Mouse (Mus musculus) kidney, postnatal 10 days (tissue): ENCODE measurements at regions not wholly inside any gene's neighbourhood (a gene's known extent, or its start where the extent isn't known, plus 50 kb on each side); places are given as distances from the start of the nearest gene placed in this dataset.
A peak's percentile ranks its signal among the peaks of the same experiment; 100 is the strongest.

Experiments used
- DNase-seq: peaks from one replicate; pipeline ENCODE4 v3.0.0; 2021; ENCODE audit warnings: mixed read lengths

- no peak for DNase-seq
These were observed 776.9 kb downstream of the Kcnma1 start for GRCm38 (mm10) chr14:23237376-23237775.

- no peak for DNase-seq
These were observed 815.6 kb downstream of the Kcnma1 start for GRCm38 (mm10) chr14:23198676-23199075.

GRCm38 (mm10) chr14:23194569-23195529, 819.4 kb downstream of the Kcnma1 start:
- DNase-seq: no peak

GRCm38 (mm10) chr14:23192566-23192965, 821.7 kb downstream of the Kcnma1 start:
- DNase-seq: no peak

- no peak for DNase-seq
These were observed 828.9 kb downstream of the Kcnma1 start for GRCm38 (mm10) chr14:23185359-23185758.

- no peak for DNase-seq
These were observed 844.9 kb downstream of the Kcnma1 start for GRCm38 (mm10) chr14:23169346-23169745.

- no peak for DNase-seq
These were observed 853.7 kb downstream of the Kcnma1 start for GRCm38 (mm10) chr14:23160567-23160966.

DNA sequence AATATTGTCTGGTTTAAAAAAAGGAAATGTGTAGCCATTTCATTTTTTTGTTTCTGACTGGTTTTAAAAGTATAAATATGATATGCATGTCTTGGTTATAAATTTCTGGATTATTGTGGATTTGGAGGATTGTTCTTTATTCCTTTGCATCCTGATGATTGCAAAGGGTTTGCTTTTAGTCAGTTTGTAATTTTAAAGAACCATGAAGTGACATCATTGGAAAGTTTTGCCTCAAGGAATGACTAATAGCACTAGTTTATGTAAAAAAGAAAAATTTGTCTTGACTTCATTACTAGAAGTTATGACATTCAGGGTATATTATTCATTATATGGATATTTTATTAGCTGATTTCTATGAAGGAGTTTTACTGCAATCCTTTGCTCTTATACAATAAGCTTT, 863.9 kb downstream of the Kcnma1 start:
- DNase-seq: no peak

DNA sequence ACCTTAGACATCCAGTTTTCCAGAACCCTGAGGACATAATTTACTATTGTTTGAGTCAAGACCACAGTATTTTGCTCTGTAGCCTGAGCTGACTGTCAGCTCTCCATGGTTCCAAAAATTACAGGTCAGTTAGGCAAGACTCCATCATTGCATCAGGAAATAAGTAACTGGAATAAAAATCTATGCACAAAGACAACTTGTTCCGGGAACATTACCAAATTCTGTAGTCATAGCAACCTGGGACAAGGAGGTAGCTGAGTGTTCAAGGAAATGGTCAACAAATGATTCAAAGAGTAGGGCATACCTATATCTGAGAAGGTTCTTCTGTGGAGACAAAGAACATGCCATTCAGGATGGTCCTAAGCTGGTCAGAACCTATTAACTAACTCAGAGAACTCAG, 867.3 kb downstream of the Kcnma1 start:
- no peak for DNase-seq

GRCm38 (mm10) chr14:23140385-23140784, 873.9 kb downstream of the Kcnma1 start:
- DNase-seq: no peak

GRCm38 (mm10) chr14:23134723-23135122, 879.6 kb downstream of the Kcnma1 start:
- DNase-seq: no peak

- peak; percentile 42 for DNase-seq
These were observed 882.4 kb downstream of the Kcnma1 start for GRCm38 (mm10) chr14:23131736-23132519.

GRCm38 (mm10) chr14:23115889-23116510, 898.3 kb downstream of the Kcnma1 start:
- no peak for DNase-seq

- DNase-seq: peak; percentile 33
These were observed 899.4 kb downstream of the Kcnma1 start for GRCm38 (mm10) chr14:23114910-23115309.

DNA sequence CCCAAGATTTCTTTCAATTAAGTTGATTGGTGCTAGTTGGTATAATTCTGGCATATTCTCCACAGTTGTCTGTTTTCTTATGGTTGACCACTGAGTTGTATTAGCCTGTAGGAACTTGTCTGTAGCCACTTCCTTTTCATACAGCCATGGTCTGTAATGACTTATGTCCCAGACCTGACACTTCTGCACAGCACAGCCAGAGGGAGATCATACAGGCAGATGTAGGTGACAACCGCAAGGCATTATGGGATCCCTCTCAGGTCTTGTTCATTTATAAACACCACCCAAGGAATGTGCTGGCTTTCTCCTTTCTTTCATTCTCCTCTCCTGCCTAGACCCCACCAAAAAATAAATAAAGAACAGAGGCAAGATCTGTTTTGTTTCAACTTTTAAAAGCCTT, 899.8 kb downstream of the Kcnma1 start:
- DNase-seq: no peak

GRCm38 (mm10) chr14:23112369-23112768, 901.9 kb downstream of the Kcnma1 start:
- DNase-seq: no peak

- DNase-seq: no peak
These were observed 905.7 kb downstream of the Kcnma1 start for GRCm38 (mm10) chr14:23108590-23108989.

- no peak for DNase-seq
These were observed 906.8 kb downstream of the Kcnma1 start for GRCm38 (mm10) chr14:23107466-23107865.
